Mouse (Mus musculus): ENCODE data around the gene Rfc1. TPM values are rescaled to one million over a fixed set of nuclear protein-coding genes. Genes with fewer than 3 reads are reported as not detected.

Rfc1 gene
- polyA plus RNA-seq (2015; fragmentation: Nextera tagmentation; extraction: Ambion mirVana) = 25.9 and 27.1 TPM in 2 replicates

- H3K36me3 ChIP-seq (replicated peaks) = no peaks in the 10 kb centered on the region
- ATAC-seq (replicated peaks) = peak; percentile 98
- H3K9ac ChIP-seq = peak within 1 kb of the TSS; percentile 76
- no peaks in the 10 kb centered on the region for H3K27me3 ChIP-seq (replicated peaks)
- H3K27ac ChIP-seq = peak within 1 kb of the TSS; percentile 72
- H3K9me3 ChIP-seq = no peaks in the 10 kb centered on the region
- WGBS = under 1% methylated on average over 65 of the region's 65 CpGs
- peak within 1 kb of the TSS; percentile 96 for H3K4me3 ChIP-seq
- H3K4me1 ChIP-seq = peaks cover 14% of the 10 kb centered on the region
- peak within 1 kb of the TSS; percentile 85 for H3K4me2 ChIP-seq
Observed at GRCm38 (mm10) chr5:65335298-65336074, at the start of gene Rfc1. Gene Rfc1, minus strand, starts transcription at chr5:65335670.

- H3K9ac ChIP-seq = no peak overlapping the region
- H3K36me3 ChIP-seq (replicated peaks) = no peaks in the 10 kb centered on the region
- no peak overlapping the region for H3K4me2 ChIP-seq
- no peak for ATAC-seq (replicated peaks)
- H3K9me3 ChIP-seq = no peaks in the 10 kb centered on the region
- H3K27me3 ChIP-seq (replicated peaks) = no peaks in the 10 kb centered on the region
- no peak overlapping the region for H3K4me3 ChIP-seq
- H3K27ac ChIP-seq = no peak overlapping the region
- WGBS = 80% methylated on average over 7 of the region's 7 CpGs
- no peaks in the 10 kb centered on the region for H3K4me1 ChIP-seq
Observed at GRCm38 (mm10) chr5:65374746-65375145, 39.3 kb upstream of the Rfc1 start.

GRCm38 (mm10) chr5:65371551-65371950 is 36.1 kb upstream of the Rfc1 start:
- Histone ChIP-seq H3K27ac (no peak overlapping the region), H3K9me3 (no peaks in the 10 kb centered on the region), H3K4me2 (no peak overlapping the region), H3K9ac (no peak overlapping the region), H3K4me1 (no peaks in the 10 kb centered on the region), H3K27me3 (replicated peaks) (no peaks in the 10 kb centered on the region), H3K36me3 (replicated peaks) (no peaks in the 10 kb centered on the region), H3K4me3 (no peak overlapping the region)
- ATAC-seq (replicated peaks) = no peak
- WGBS = 92% methylated on average over 7 of the region's 7 CpGs

GRCm38 (mm10) chr5:65367837-65368236 is 32.4 kb upstream of the Rfc1 start:
- Histone ChIP-seq H3K27ac (no peak overlapping the region), H3K9ac (no peak overlapping the region), H3K4me2 (no peak overlapping the region), H3K9me3 (no peaks in the 10 kb centered on the region), H3K36me3 (replicated peaks) (no peaks in the 10 kb centered on the region), H3K4me3 (no peak overlapping the region), H3K27me3 (replicated peaks) (no peaks in the 10 kb centered on the region), H3K4me1 (no peaks in the 10 kb centered on the region)
- ATAC-seq (replicated peaks) = no peak
- 89% methylated on average over 11 of the region's 11 CpGs for WGBS

GRCm38 (mm10) chr5:65357771-65358170 is 22.3 kb upstream of the Rfc1 start:
- WGBS = 89% methylated on average over 3 of the region's 3 CpGs
- Histone ChIP-seq H3K4me1 (no peaks in the 10 kb centered on the region), H3K9me3 (no peaks in the 10 kb centered on the region), H3K4me2 (no peak overlapping the region), H3K36me3 (replicated peaks) (no peaks in the 10 kb centered on the region), H3K27ac (no peak overlapping the region), H3K4me3 (no peak overlapping the region), H3K9ac (no peak overlapping the region), H3K27me3 (replicated peaks) (no peaks in the 10 kb centered on the region)
- no peak for ATAC-seq (replicated peaks)

GRCm38 (mm10) chr5:65356851-65357250 is 21.4 kb upstream of the Rfc1 start:
- H3K4me1 ChIP-seq = no peaks in the 10 kb centered on the region
- 89% methylated on average over 6 of the region's 6 CpGs for WGBS
- H3K9me3 ChIP-seq = no peaks in the 10 kb centered on the region
- no peak for ATAC-seq (replicated peaks)
- H3K27ac ChIP-seq = no peak overlapping the region
- no peak overlapping the region for H3K9ac ChIP-seq
- H3K27me3 ChIP-seq (replicated peaks) = no peaks in the 10 kb centered on the region
- no peaks in the 10 kb centered on the region for H3K36me3 ChIP-seq (replicated peaks)
- H3K4me3 ChIP-seq = no peak overlapping the region
- no peak overlapping the region for H3K4me2 ChIP-seq

- Histone ChIP-seq H3K4me2 (no peak overlapping the region), H3K4me3 (no peak overlapping the region), H3K36me3 (replicated peaks) (no peaks in the 10 kb centered on the region), H3K27ac (no peak overlapping the region), H3K27me3 (replicated peaks) (no peaks in the 10 kb centered on the region), H3K4me1 (no peaks in the 10 kb centered on the region), H3K9ac (no peak overlapping the region), H3K9me3 (no peaks in the 10 kb centered on the region)
- no peak for ATAC-seq (replicated peaks)
- 74% methylated on average over 5 of the region's 5 CpGs for whole genome bisulfite sequencing
Observed at GRCm38 (mm10) chr5:65354985-65355384, 19.5 kb upstream of the Rfc1 start.

DNA sequence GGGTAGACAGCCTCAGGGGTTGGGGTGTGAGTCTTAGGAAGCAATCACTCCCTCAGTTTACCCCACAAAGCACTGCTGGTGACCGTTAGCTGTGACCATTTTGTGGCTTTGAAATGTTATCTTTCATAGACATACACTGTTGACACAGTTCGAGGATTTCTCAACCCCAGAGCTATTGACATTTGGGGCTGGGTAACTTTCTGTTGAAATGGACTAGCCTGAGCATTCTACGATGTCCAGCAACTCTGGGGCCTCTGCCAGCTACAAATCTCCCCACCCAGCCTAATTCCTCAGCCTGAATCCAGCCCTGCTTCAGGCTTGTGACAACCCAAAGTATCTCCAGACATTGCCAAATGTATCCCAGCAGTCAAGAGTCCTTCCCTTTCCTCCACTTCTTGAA is 18.6 kb upstream of the Rfc1 start:
- no peak overlapping the region for H3K4me3 ChIP-seq
- H3K27ac ChIP-seq = no peak overlapping the region
- H3K4me2 ChIP-seq = no peak overlapping the region
- ATAC-seq (replicated peaks) = no peak
- no peaks in the 10 kb centered on the region for H3K9me3 ChIP-seq
- H3K9ac ChIP-seq = no peak overlapping the region
- H3K36me3 ChIP-seq (replicated peaks) = no peaks in the 10 kb centered on the region
- H3K4me1 ChIP-seq = no peaks in the 10 kb centered on the region
- no peaks in the 10 kb centered on the region for H3K27me3 ChIP-seq (replicated peaks)
- 90% methylated on average over 3 of the region's 3 CpGs for whole genome bisulfite sequencing

- H3K4me2 ChIP-seq = no peak overlapping the region
- no peak overlapping the region for H3K4me3 ChIP-seq
- H3K36me3 ChIP-seq (replicated peaks) = no peaks in the 10 kb centered on the region
- no peak overlapping the region for H3K27ac ChIP-seq
- H3K4me1 ChIP-seq = peaks cover 3% of the 10 kb centered on the region
- no peak for ATAC-seq (replicated peaks)
- 67% methylated on average over 10 of the region's 10 CpGs for WGBS
- H3K27me3 ChIP-seq (replicated peaks) = no peaks in the 10 kb centered on the region
- no peaks in the 10 kb centered on the region for H3K9me3 ChIP-seq
- no peak overlapping the region for H3K9ac ChIP-seq
Observed at GRCm38 (mm10) chr5:65350508-65350907, 15.0 kb upstream of the Rfc1 start.

DNA sequence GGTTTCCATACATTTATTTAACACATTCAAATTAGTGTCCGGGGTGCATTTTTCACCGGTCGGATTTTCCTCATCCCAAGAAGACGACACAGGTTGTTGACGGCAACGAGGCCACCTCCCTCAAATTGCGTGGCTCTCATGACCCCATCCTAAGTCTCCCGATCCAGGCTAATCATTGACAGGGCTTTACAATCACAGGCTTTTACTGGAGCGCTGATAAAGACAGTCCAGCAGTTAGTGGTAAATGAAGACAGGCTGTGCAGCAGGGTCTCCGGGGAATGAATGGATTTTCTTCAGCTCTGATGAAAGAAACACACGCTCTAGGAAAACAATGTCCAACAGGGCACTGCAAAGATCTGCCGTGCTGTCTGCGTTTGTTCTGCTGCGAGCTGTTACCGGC is 12.7 kb upstream of the Rfc1 start, which contains the start of gene Klb:
TSS of gene Klb (plus strand) at position 147 of the 400 bp plus-strand sequence.
- no peak within 1 kb of the TSS; the same call in 1 of the 2 replicates for H3K9ac ChIP-seq
- peak within 1 kb of the TSS; percentile 34 for H3K4me2 ChIP-seq
- H3K27ac ChIP-seq = no peak within 1 kb of the TSS
- H3K4me1 ChIP-seq = peaks cover 3% of the 10 kb centered on the region
- 48% methylated on average over 15 of the region's 15 CpGs for WGBS
- no peak for ATAC-seq (replicated peaks)
- H3K4me3 ChIP-seq = 0 out of 2 replicates have a peak within 1 kb of the TSS, but pooled peaks have one; percentile 5
- no peaks in the 10 kb centered on the region for H3K36me3 ChIP-seq (replicated peaks)
- H3K9me3 ChIP-seq = no peaks in the 10 kb centered on the region
- H3K27me3 ChIP-seq (replicated peaks) = no peaks in the 10 kb centered on the region

DNA sequence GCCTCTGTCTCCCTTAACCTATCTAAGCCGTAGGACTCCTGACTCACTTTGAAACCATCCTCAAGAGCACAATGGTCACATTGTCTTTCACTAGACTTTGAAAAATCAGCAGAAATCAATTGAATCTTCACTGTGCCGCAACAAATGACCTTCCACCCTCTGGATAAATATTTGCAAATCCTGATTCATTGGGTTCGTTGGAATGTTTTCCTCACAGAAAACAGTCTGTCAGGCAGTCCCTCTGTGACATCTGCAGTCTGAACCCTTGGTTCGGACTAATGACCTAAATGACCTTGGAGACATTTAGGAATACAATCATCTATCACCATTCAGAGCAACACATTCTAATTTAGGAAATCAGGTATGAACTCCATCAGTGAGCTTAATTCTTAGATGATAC is 4.7 kb upstream of the Rfc1 start:
- ATAC-seq (replicated peaks) = no peak
- H3K4me1 ChIP-seq = peaks cover 5% of the 10 kb centered on the region; the same call in 1 of the 2 replicates
- WGBS = 67% methylated on average over 4 of the region's 4 CpGs

GRCm38 (mm10) chr5:65338394-65338793 is 2.9 kb upstream of the Rfc1 start:
- Histone ChIP-seq H3K4me3 (no peak overlapping the region), H3K27ac (no peak overlapping the region), H3K36me3 (replicated peaks) (no peaks in the 10 kb centered on the region), H3K4me1 (peaks cover 14% of the 10 kb centered on the region), H3K4me2 (no peak overlapping the region), H3K27me3 (replicated peaks) (no peaks in the 10 kb centered on the region), H3K9me3 (no peaks in the 10 kb centered on the region), H3K9ac (no peak overlapping the region)
- no peak for ATAC-seq (replicated peaks)
- 82% methylated on average over 6 of the region's 6 CpGs for WGBS

More for the DNA sequence above, 4.7 kb upstream of the Rfc1 start:
- Histone ChIP-seq H3K4me2 (no peak overlapping the region), H3K9ac (no peak overlapping the region), H3K9me3 (no peaks in the 10 kb centered on the region), H3K27ac (no peak overlapping the region), H3K27me3 (replicated peaks) (no peaks in the 10 kb centered on the region), H3K4me3 (no peak overlapping the region), H3K36me3 (replicated peaks) (no peaks in the 10 kb centered on the region)

- H3K36me3 ChIP-seq (replicated peaks) = no peaks in the 10 kb centered on the region
- peak overlapping the region; percentile 85 for H3K4me2 ChIP-seq
- H3K27ac ChIP-seq = no peak overlapping the region
- WGBS = 26% methylated on average over 4 of the region's 4 CpGs
- no peaks in the 10 kb centered on the region for H3K9me3 ChIP-seq
- H3K27me3 ChIP-seq (replicated peaks) = no peaks in the 10 kb centered on the region
- 0 out of 2 replicates have a peak, but pooled peaks have one; percentile 19 for ATAC-seq (replicated peaks)
- H3K9ac ChIP-seq = 0 out of 2 replicates have a peak overlapping the region, but pooled peaks have one; percentile 76
- H3K4me3 ChIP-seq = peak overlapping the region; percentile 96
- peaks cover 14% of the 10 kb centered on the region for H3K4me1 ChIP-seq
Observed at GRCm38 (mm10) chr5:65336075-65336355, 545 bp upstream of the Rfc1 start.
